Mouse (Mus musculus): ENCODE results near the gene Acot8.
"Not testable (repeated sequence)": the region's sequence is repeated elsewhere in the genome, so short reads cannot be mapped to it uniquely, and the experiment has no call there.

The Acot8 gene

GRCm38 (mm10) chr2:164813557-164813956 is 8.9 kb upstream of the Acot8 start:
- no peak for DNase-seq (ENCODE audit: inconsistent ontology term)

- DNase-seq (ENCODE audit: inconsistent ontology term): no peak
Observed at GRCm38 (mm10) chr2:164806614-164807013, 1.9 kb upstream of the Acot8 start.

- DNase-seq (ENCODE audit: inconsistent ontology term): no peak
Observed at GRCm38 (mm10) chr2:164805332-164805718, 643 bp upstream of the Acot8 start.

GRCm38 (mm10) chr2:164803921-164804313 is 765 bp downstream of the Acot8 start:
- no peak for DNase-seq (ENCODE audit: inconsistent ontology term)

- DNase-seq (ENCODE audit: inconsistent ontology term): no peak
Observed at GRCm38 (mm10) chr2:164803201-164803920, 1.3 kb downstream of the Acot8 start.

GRCm38 (mm10) chr2:164800252-164801004 is 4.3 kb downstream of the Acot8 start:
- DNase-seq (ENCODE audit: inconsistent ontology term): no peak

- DNase-seq (ENCODE audit: inconsistent ontology term): not testable (repeated sequence)
Observed at GRCm38 (mm10) chr2:164798554-164798953, 6.1 kb downstream of the Acot8 start.

GRCm38 (mm10) chr2:164795868-164796267 is 8.8 kb downstream of the Acot8 start:
- DNase-seq (ENCODE audit: inconsistent ontology term): no peak

GRCm38 (mm10) chr2:164794293-164794692 is 10.4 kb downstream of the Acot8 start:
- DNase-seq (ENCODE audit: inconsistent ontology term): peak; percentile 84

- DNase-seq (ENCODE audit: inconsistent ontology term): no peak
Observed at GRCm38 (mm10) chr2:164793772-164794171, 10.9 kb downstream of the Acot8 start.

GRCm38 (mm10) chr2:164793236-164793635 is 11.4 kb downstream of the Acot8 start:
- DNase-seq (ENCODE audit: inconsistent ontology term): peak; percentile 71

GRCm38 (mm10) chr2:164792400-164793190 is 12.1 kb downstream of the Acot8 start:
- no peak for DNase-seq (ENCODE audit: inconsistent ontology term)

GRCm38 (mm10) chr2:164791841-164792261 is 12.8 kb downstream of the Acot8 start:
- no peak for DNase-seq (ENCODE audit: inconsistent ontology term)

GRCm38 (mm10) chr2:164790451-164790850 is 14.2 kb downstream of the Acot8 start:
- no peak for DNase-seq (ENCODE audit: inconsistent ontology term)

- no peak for DNase-seq (ENCODE audit: inconsistent ontology term)
Observed at GRCm38 (mm10) chr2:164788411-164788810, 16.3 kb downstream of the Acot8 start.

GRCm38 (mm10) chr2:164787779-164788178 is 16.9 kb downstream of the Acot8 start:
- no peak for DNase-seq (ENCODE audit: inconsistent ontology term)

- DNase-seq (ENCODE audit: inconsistent ontology term): no peak
Observed at GRCm38 (mm10) chr2:164787032-164787431, 17.6 kb downstream of the Acot8 start.

- DNase-seq (ENCODE audit: inconsistent ontology term): no peak
Observed at GRCm38 (mm10) chr2:164786388-164786885, 18.2 kb downstream of the Acot8 start.

- peak; percentile 98 for DNase-seq (ENCODE audit: inconsistent ontology term)
Observed at GRCm38 (mm10) chr2:164785481-164786387, 18.9 kb downstream of the Acot8 start, which contains the start of gene Snx21. TSS of gene Snx21 (plus strand) at chr2:164785823.

GRCm38 (mm10) chr2:164784869-164785420 is 19.7 kb downstream of the Acot8 start:
- DNase-seq (ENCODE audit: inconsistent ontology term): no peak

Measured in Muller cell, postnatal 12 days (primary cell).